Mouse (Mus musculus): Measurements from ENCODE around the gene E130309D02Rik.
A peak's percentile ranks its signal among the peaks of the same experiment; 100 is the strongest.

Gene E130309D02Rik

DNA sequence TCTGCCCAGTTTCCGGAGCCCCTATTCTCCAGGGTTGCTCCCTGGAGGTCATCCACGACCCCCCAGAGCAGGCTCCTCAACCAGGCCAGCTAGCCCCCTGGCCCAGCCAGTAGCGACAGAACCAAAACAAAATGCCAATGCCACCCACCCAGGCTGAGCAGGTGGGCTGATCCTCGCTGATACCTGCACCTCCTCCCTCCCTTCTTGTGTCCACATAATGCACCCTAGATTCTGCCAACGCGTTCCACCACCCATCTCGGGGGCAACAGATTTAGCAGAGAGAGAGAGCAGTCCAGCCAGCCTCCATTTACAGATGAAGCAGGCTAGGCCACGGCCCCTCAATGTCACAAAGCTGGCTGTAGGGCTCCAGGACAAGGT, 46.2 kb downstream of the E130309D02Rik start:
- no peak; the same call in 1 of the 2 replicates for ATAC-seq (ENCODE audit: low TSS enrichment)

- ATAC-seq (ENCODE audit: low TSS enrichment): no peak
Measured at GRCm38 (mm10) chr5:143266794-143267193, 48.4 kb downstream of the E130309D02Rik start.

DNA sequence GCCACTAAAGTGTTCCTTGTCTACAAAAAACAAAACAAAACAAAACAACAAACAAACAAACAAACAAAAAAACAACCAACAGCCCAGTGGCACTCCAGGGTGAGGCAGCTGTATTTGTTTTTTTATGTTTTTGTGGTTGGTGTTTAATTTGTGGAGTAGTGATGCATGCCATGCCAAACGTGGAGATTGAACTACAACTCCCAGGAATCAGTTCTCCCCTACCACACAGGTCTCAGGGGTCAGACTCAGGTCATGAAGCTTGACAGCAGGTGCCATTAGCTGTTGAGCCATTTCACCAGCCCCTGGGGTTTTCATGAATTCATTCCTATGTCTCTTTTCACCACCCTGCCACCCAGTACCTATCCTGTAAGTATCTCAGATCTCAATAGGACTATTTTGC, 49.8 kb downstream of the E130309D02Rik start:
- no peak for ATAC-seq (ENCODE audit: low TSS enrichment)

GRCm38 (mm10) chr5:143264689-143265088, 50.5 kb downstream of the E130309D02Rik start:
- ATAC-seq (ENCODE audit: low TSS enrichment): no peak

GRCm38 (mm10) chr5:143261636-143262035, 53.5 kb downstream of the E130309D02Rik start:
- ATAC-seq (ENCODE audit: low TSS enrichment): peak; percentile 85

DNA sequence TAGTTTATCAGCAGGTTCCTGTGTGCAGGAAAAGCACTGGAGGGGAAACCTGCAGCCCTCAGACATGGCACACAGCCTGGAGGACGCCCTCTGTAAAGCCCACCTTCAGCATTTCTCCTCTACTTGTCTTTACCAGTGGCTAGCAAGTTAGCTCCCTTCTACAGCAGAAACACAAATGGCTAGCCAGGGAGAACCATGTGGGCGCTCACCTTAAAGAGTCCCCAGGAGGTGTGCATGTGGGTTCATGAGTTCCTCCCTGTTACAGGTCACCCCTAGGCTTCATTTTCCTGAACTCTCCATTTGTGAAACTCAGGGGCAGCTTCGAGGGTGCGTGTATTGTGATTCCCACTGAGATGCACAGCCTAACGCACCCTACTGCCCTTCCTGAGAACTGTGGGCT, 59.4 kb downstream of the E130309D02Rik start:
- ATAC-seq (ENCODE audit: low TSS enrichment): no peak

DNA sequence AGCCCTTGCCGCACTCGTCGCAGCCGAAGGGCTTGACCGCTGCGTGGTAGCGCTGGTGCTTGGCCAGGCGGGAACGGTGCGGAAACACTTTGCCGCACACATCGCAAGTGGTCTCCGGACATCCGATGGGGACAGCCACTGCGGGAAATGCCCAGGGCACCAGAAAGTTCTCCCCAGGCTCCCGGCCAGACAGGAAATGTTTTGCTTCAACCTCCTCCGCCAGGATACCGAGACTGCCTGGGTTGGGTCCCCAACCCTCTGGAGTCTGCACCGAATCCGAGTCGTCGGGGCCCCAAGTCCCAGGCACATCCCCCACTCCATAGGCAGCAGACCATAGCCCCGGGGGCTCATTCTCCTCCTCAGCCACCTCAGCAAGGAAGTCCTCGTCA, 60.0 kb downstream of the E130309D02Rik start:
- no peak for ATAC-seq (ENCODE audit: low TSS enrichment)

- ATAC-seq (ENCODE audit: low TSS enrichment): no peak
Measured at GRCm38 (mm10) chr5:143254487-143255130, 60.6 kb downstream of the E130309D02Rik start.

GRCm38 (mm10) chr5:143253881-143254486, 61.2 kb downstream of the E130309D02Rik start:
- ATAC-seq (ENCODE audit: low TSS enrichment): peak; percentile 33

DNA sequence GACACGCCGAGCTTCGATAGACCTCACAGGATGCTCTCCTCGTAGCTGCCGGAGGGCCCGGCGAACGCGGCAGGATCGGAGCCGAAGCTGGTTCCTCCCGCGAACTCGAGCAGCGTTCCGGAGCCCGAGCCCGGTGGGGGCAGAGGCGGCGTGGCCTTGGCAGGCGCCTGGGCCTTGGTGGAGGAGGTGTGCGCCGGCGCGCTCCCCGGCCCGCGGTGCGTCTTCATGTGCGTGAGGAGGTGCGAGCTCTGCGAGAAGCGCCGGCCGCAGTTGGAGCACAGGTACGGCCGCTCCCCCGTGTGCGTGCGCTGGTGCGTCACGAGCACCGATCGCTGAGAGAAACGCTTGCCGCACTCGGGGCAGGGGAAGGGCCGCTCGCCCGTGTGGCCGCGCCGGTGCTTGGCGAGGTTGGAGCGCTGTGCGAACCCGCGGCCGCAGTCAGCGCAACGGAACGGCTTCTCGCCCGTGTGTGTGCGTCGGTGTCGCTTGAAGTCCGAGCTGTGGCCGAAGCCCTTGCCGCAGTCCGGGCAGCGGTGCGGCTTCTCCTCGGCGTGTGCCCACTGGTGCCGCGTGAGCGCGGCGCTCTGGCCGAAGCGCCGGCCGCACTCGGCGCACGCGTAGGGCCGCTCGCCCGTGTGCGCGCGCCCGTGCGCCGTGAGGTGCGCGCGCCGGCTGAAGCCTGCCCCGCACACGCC, 61.8 kb downstream of the E130309D02Rik start:
- peak; percentile 32; the same call in 1 of the 2 replicates for ATAC-seq (ENCODE audit: low TSS enrichment)

GRCm38 (mm10) chr5:143252791-143253185, 62.4 kb downstream of the E130309D02Rik start:
- no peak for ATAC-seq (ENCODE audit: low TSS enrichment)

- ATAC-seq (ENCODE audit: low TSS enrichment): 0 out of 2 replicates have a peak, but pooled peaks have one; percentile 7
Measured at GRCm38 (mm10) chr5:143252039-143252438, 63.1 kb downstream of the E130309D02Rik start.

Data from frontal cortex, adult (tissue).